Comparison of ENCODE assay signal across 13 mouse cellular contexts in the genomic region with DNA sequence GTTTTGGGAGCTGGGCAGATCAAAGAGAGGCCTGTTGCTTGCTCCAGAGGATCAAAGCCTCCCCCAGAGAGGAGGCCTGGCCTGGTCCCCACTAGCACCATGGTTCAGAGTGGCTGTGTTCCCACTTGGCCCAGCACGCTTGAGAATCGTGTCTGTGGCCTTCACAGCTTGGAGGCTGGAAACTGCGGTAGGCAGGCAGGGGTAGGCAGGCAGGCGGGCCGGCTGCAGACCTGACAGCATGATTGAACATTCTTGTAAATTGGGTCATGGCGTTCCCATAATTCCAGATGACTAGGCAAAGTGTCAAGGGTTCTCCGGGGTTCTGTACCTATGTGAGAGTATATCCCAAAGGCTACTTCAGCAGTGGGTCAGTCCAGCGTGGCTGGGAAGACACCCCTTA. TPM values are rescaled to one million over a fixed set of nuclear protein-coding genes. Genes with fewer than 3 reads are reported as not detected.
DNase-seq lines count a peak whose midpoint lies in the region; ATAC-seq and TF ChIP-seq lines count a peak whose summit lies in the region.
"Had no signal": no experiment of that assay in that cellular context is flagged by ENCODE, and none has a peak within 500 bp of the region (broad histone marks: within the 10 kb centered on the region; RNA-seq: fewer than 3 reads in every experiment).

No protein-coding gene starts in this region.

- no peak overlapping the region for H3K4me3 ChIP-seq in layer of hippocampus, adult 2 months
- peak overlapping the region; percentile 44; the same call in 1 of the 2 replicates for H3K4me3 ChIP-seq in G1E (ENCODE audit: low read depth, low read length)
- H3K4me3 ChIP-seq in heart, adult 2 months, result no peak overlapping the region
- H3K4me3 ChIP-seq: heart, embryonic 13.5 days had no signal

- DNase-seq in layer of hippocampus, adult 2 months (ENCODE audit: low spot score in 2 of 2), result no peak
- DNase-seq in layer of hippocampus, postnatal 25 days (ENCODE audit: extremely low spot score in 1 of 2, low spot score in 1 of 2), result no peak
- DNase-seq in G1E (ENCODE audit: low spot score), result no peak
- DNase-seq in adrenal gland, postnatal 10 days, result peak; percentile 86
- DNase-seq in cerebellum, postnatal 25 days, result peak; percentile 58 to 67
- DNase-seq in heart, adult 2 months, result no peak
- DNase-seq: kidney, adult 9 months; spleen, adult 18-20 months; thymus, postnatal 25 days had no signal

- TF ChIP-seq CTCF in layer of hippocampus, adult 2 months (conservative IDR thresholded peaks at IDR 0.05), result no peak
- TF ChIP-seq CTCF in G1E (IDR thresholded peaks at IDR 0.05; ENCODE audit: low read depth, low read length), result no peak
- TF ChIP-seq CTCF in heart, adult 2 months (IDR thresholded peaks at IDR 0.05), result no peak

- peaks cover 43% of the 10 kb centered on the region for H3K36me3 ChIP-seq in G1E (replicated peaks)
- H3K36me3 ChIP-seq in heart, adult 2 months (ENCODE audit: control insufficient read depth, insufficient read depth, low read length), result no peaks in the 10 kb centered on the region

- H3K4me1 ChIP-seq in G1E (ENCODE audit: insufficient read depth, low read depth, low read length), result peaks cover 89% of the 10 kb centered on the region
- H3K4me1 ChIP-seq in heart, adult 2 months (ENCODE audit: control insufficient read depth, insufficient read depth, low read length), result peaks cover 13% of the 10 kb centered on the region

- peaks cover 6% of the 10 kb centered on the region for H3K79me2 ChIP-seq in heart, adult 2 months (replicated peaks; ENCODE audit: control insufficient read depth, insufficient read depth, low read length)

- H3K9me3 ChIP-seq in G1E (replicated peaks), result no peaks in the 10 kb centered on the region
- H3K9me3 ChIP-seq: heart, embryonic 13.5 days had no signal

- TF ChIP-seq POLR2A in heart, adult 2 months (IDR thresholded peaks at IDR 0.05; ENCODE audit: insufficient read depth, low read depth, low read length), result no peak

- H3K9ac ChIP-seq in heart, adult 2 months (ENCODE audit: low read depth, low read length), result no peak overlapping the region
- H3K9ac ChIP-seq: heart, embryonic 13.5 days had no signal

- no peak for TF ChIP-seq EP300 in heart, adult 2 months (IDR thresholded peaks at IDR 0.05; ENCODE audit: insufficient read depth, low read depth, low read length)

- ATAC-seq in G1E (ENCODE audit: extremely low read depth, insufficient number of reproducible peaks, low FRiP score, poor library complexity, severe bottlenecking), result no peak
- no peak for ATAC-seq in inflammation-experienced regulatory T-cells, adult 6 months
- ATAC-seq in monocyte, adult 5-6 weeks (replicated peaks; ENCODE audit: insufficient number of reproducible peaks, low FRiP score, low TSS enrichment, poor library complexity, severe bottlenecking), result no peak

- H3K27me3 ChIP-seq in G1E (ENCODE audit: insufficient read depth, low read length), result no peaks in the 10 kb centered on the region
- no peaks in the 10 kb centered on the region for H3K27me3 ChIP-seq in heart, adult 2 months (ENCODE audit: control insufficient read depth, insufficient read depth, low read length)
- H3K27me3 ChIP-seq: CH12.LX; heart, embryonic 13.5 days had no signal

- peak overlapping the region; percentile 21; the same call in 1 of the 2 replicates for H3K27ac ChIP-seq in layer of hippocampus, adult 2 months
- no peak overlapping the region for H3K27ac ChIP-seq in heart, adult 2 months
- H3K27ac ChIP-seq: heart, embryonic 13.5 days had no signal

- intact Hi-C loops in heart, adult 2 months (cut with DNase I), result no loop called here

- 75% methylated on average over 8 of the region's 8 CpGs for WGBS in heart, adult 2 months

RNA-seq across cellular contexts. Expression of gene Elovl5, which starts 35.9 kb away (rescaled TPM):
- 10 to 100 TPM; 60.4 to 67.3 TPM for total RNA-seq in layer of hippocampus, adult 2 months (2021)
- total RNA-seq in layer of hippocampus, postnatal 25 days (2021), result 10 to 100 TPM; 68.9 to 74.6 TPM
- total RNA-seq in G1E (2014; fragmentation: Nextera tagmentation) (80.4 and 81.5 TPM in 2 replicates), G1E (2017) (94.5 and 99.9 TPM in 2 replicates)
- 6.3 and 11.7 TPM in 2 replicates for polyA plus RNA-seq in G1E (2012)
- total RNA-seq in adrenal gland, postnatal 10 days (2021), result 100 to 1,000 TPM; 189 to 306 TPM
- 100 to 1,000 TPM in 2 of 3 experiments, 10 to 100 TPM in 1; 97.0 to 142 (median 135) TPM for polyA plus RNA-seq in inflammation-experienced regulatory T-cells, adult 6 months (2017; shearing (Covaris generic))
- total RNA-seq in heart, adult 2 months (2021), result 10 to 100 TPM; 34.0 to 37.5 TPM
- 35.9 and 50.2 TPM in 2 replicates for polyA plus RNA-seq in heart, adult 2 months (2012; rRNA removed)
- total RNA-seq in monocyte, adult 5-6 weeks (2017), result 127 to 171 TPM (median 154 TPM) in 3 replicates

Comparison
In these comparisons a context has a peak if more than half of its experiments do, and no peak if none do; other contexts are left out.
1. DNase-seq: peak in adrenal gland, postnatal 10 days (single experiment) and cerebellum, postnatal 25 days (2 of 2); none in layer of hippocampus, adult 2 months (0 of 2), layer of hippocampus, postnatal 25 days (0 of 2), G1E (single experiment) and heart, adult 2 months (0 of 2).